Mouse (Mus musculus) bone marrow macrophage, adult 2 months (primary cell): ENCODE results near the gene Khdc1b. TPM values are rescaled to one million over a fixed set of nuclear protein-coding genes. Genes with fewer than 3 reads are reported as not detected.
"Not testable (repeated sequence)": the region's sequence is repeated elsewhere in the genome, so short reads cannot be mapped to it uniquely, and the experiment has no call there.

Experiments used
- H3K27ac ChIP-seq: 2 replicates; pipeline ENCODE4 v1.5.1; 2012; ENCODE audit warnings: low read depth, low read length; ENCODE audit not compliant: insufficient read depth
- H3K4me1 ChIP-seq: 2 replicates; pipeline ENCODE4 v1.6.1; 2012; ENCODE audit warnings: low read length; ENCODE audit not compliant: control insufficient read depth, insufficient read depth
- H3K4me3 ChIP-seq: 2 replicates; pipeline ENCODE4 v1.5.1; 2012; ENCODE audit warnings: mild to moderate bottlenecking, low read length, moderate library complexity; ENCODE audit not compliant: insufficient read depth
- CTCF ChIP-seq: IDR thresholded peaks from 2 replicates; pipeline ENCODE4 v1.5.1; 2012; ENCODE audit warnings: low read depth, mild to moderate bottlenecking, low read length, moderate library complexity
- POLR2A ChIP-seq: IDR thresholded peaks from 2 replicates; pipeline ENCODE4 v1.6.1; 2012; ENCODE audit warnings: mild to moderate bottlenecking, low read depth, low read length, borderline replicate concordance
- polyA plus RNA-seq: library from polyadenylated mRNA; stranded (reverse); fragments of >200 nt; gene quantifications from 2 replicates; pipeline ENCODE4 v1.2.4, GENCODE M21; 2012; ENCODE audit not compliant: missing spikeins, insufficient read depth, insufficient read length

Gene Khdc1b
- not detected in 2 replicates for polyA plus RNA-seq

DNA sequence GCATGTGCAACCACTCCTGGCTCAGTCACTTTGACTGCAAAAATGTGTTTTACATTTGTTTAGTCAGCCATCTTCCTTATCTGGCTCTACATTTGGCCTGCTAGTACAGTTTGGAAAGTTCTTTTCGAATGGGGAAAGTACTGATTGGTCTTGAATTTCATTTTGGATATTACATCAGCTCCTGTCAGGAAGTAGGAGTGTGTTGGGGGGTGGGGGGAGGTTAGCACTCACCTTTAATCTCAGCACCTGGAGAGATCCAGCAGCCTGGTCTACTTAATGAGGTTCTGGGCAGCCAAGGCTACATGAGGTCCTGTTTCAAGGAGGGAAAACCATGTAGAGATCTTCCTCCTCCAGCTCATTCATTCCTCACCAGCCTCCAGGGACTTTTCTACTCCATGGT, at the start of gene Khdc1b:
Khdc1b (plus strand) TSS at position 301 of the 400 bp plus-strand sequence.
- Histone ChIP-seq H3K27ac (no peak within 1 kb of the TSS), H3K4me3 (no peak within 1 kb of the TSS), H3K4me1 (no peaks in the 10 kb centered on the region)
- TF ChIP-seq POLR2A (no peak), CTCF (no peak)

DNA sequence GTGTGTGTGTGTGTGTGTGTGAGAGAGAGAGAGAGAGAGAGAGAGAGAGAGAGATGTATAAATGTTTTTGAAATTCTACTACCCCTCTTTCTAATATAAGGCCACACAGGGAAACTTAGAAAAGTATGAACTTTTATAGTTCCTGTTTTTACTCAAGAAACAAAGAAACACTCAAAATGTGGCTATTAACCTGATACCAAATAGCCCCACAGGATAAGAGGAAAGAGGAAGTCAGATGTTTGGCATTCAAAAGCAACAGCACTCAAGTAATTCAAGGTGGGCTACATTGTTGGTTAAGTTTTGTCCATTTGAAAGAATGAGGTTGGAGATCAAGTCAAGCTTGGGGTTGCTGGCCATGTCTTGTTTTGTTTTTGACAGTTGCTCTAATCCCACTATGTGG, 47.5 kb upstream of the Khdc1b start:
- no peaks in the 10 kb centered on the region for H3K4me1 ChIP-seq
- no peak overlapping the region for H3K27ac ChIP-seq
- no peak overlapping the region for H3K4me3 ChIP-seq
- TF ChIP-seq POLR2A: no peak
- no peak for TF ChIP-seq CTCF

DNA sequence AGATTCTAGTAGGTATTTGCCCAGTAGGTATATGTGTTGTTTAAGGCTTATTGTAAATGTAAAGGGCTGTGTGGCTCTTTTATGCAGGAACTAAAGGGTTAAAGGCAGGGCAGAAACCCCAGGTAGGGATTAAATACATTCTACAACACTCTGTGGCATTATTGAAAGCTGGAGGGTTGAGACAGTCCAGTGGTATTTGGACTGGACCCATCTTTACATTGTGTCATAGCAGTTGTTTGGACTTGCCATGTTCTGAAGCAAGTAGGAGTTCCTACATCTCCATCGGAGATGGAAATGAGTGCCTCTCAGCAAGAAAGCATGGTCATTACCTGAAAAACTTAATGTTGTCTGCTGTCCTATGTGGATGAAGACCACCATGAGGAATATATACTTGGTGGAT, 42.6 kb upstream of the Khdc1b start:
- Histone ChIP-seq H3K27ac (no peak overlapping the region), H3K4me1 (no peaks in the 10 kb centered on the region), H3K4me3 (no peak overlapping the region)
- no peak for TF ChIP-seq CTCF
- TF ChIP-seq POLR2A: no peak

DNA sequence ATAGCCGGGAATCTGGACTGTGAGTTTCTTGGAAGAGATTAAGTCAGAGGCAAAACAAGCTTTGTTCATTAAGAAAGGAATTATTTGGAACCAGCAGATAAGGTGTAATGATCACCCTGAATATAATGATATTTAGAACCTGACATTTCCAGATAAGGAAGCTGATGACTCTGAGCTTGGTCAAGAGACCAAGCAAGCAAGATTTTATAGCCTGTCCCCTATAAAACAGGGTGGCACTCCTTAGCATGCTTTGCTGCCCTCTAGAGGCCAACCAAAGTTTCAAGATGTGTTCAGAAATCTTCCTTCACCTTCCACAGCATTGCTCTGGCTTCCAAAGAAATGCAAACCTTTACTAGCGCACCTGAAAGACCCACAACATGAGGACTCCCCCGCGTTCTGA, 39.1 kb upstream of the Khdc1b start:
- Histone ChIP-seq H3K4me1 (no peaks in the 10 kb centered on the region), H3K4me3 (no peak overlapping the region), H3K27ac (no peak overlapping the region)
- TF ChIP-seq CTCF (no peak; the same call in 1 of the 2 replicates), POLR2A (no peak)

DNA sequence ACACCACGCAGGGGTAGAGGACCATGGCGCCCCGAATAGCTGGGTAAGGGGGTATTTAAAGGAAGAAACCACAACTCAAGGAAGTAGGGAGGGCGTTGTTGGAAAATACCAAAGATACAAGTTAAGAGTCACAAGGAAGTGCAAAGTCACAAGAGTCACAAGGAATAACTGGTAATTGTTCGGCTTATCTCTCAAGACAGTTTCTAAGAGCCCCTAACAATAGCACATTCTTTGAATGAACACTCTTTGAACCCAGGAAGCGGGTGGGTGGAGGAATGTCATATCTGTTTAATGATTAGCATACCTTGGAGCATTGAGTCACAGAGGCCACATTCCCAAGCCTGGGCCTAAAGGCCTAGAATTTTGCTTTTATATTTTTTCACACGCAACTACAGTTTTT, 38.6 kb upstream of the Khdc1b start:
- H3K27ac ChIP-seq, H3K4me1 ChIP-seq, H3K4me3 ChIP-seq: not testable (repeated sequence)

DNA sequence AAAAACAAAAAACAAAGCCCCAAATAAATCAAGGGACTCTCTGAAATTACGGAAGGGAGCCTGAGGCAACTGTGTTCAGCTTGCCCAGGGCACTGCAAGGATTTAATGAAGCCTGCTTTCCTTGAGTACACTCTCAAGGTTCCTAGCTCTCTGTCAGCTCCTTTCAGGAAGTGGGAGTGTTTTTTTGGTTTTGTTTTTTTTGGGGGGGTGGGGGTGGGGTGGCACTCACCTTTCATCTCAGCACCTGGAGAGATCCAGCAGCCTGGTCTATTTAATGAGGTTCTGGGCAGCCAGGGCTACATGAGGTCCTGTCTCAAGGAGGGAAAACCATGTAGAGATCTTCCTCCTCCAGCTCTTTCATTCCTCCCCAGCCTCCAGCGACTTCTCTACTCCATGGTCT, 34.0 kb upstream of the Khdc1b start, which contains the start of gene Khdc1a:
Khdc1a (plus strand) TSS at position 301 of the 400 bp plus-strand sequence.
- H3K4me1 ChIP-seq: no peaks in the 10 kb centered on the region
- no peak for TF ChIP-seq POLR2A
- TF ChIP-seq CTCF: no peak
- no peak within 1 kb of the TSS for H3K27ac ChIP-seq
- no peak within 1 kb of the TSS for H3K4me3 ChIP-seq

DNA sequence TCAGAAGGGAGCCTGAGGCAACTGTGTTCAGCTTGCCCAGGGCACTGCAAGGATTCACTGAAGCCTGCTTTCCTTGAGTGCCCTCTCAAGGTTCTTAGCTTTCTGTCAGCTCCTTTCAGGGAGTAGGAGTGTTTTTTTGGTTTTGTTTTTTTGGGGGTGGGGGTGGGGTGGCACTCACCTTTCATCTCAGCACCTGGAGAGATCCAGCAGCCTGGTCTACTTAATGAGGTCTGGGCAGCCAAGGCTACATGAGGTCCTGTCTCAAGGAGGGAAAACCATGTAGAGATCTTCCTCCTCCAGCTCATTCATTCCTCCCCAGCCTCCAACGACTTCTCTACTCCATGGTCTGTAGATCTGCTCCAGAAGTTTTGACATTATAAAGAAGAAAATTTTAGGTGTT, 15.3 kb upstream of the Khdc1b start, which contains the start of gene Khdc1c:
Khdc1c (plus strand) TSS at position 301 of the 400 bp plus-strand sequence.
- not testable (repeated sequence) for H3K4me3 ChIP-seq, H3K4me1 ChIP-seq, H3K27ac ChIP-seq

DNA sequence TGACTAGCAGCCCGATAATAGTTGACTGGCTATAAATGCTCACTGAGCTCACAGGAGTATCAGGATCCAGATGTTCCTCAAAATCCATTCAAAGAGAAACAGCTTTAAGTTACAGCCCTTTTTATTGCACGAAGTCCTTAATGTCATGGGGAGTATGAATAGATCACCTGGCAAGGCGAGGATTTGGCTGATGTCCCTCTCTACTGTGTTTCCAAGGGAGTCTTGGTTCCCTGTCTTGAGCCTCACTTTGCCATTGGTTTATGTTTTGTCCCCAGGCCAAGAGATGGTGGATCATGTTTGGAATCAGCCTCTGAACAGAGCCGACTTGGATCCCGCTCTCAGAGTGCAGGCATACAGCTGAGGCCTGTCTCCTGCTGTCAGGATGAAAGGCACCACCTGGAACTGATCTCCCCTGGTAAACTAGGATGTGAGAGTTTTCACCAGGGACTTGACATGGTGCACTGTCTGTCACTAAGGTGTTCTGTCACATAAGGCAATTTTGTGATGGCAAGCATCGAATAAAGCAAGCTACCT, 7.8 kb downstream of the Khdc1b start:
- no peaks in the 10 kb centered on the region for H3K4me1 ChIP-seq
- no peak for TF ChIP-seq POLR2A
- no peak for TF ChIP-seq CTCF

DNA sequence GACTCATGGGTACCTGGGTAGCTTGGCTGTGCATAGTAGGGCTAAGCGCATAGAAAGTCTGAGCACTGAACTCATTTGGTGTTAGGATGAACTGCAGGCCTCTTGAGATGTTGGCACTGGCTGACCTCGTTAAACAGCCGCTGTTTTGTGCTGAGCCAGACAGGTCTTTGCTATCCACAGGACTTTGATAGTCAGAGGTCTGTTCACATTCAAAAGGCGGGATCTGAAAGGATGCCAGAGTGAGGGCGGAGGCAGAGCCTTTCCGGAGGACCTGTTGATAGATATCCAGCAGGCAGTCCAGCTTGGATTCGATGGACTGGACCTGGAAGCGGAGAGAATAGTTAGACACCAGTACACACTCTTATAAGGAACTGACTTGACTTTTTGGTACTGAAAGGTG, 19.4 kb downstream of the Khdc1b start:
- TF ChIP-seq CTCF (no peak), POLR2A (no peak)
- Histone ChIP-seq H3K4me3 (no peak overlapping the region), H3K4me1 (no peaks in the 10 kb centered on the region), H3K27ac (no peak overlapping the region)

More for the DNA sequence above, 7.8 kb downstream of the Khdc1b start:
- H3K27ac ChIP-seq: no peak overlapping the region
- no peak overlapping the region for H3K4me3 ChIP-seq

DNA sequence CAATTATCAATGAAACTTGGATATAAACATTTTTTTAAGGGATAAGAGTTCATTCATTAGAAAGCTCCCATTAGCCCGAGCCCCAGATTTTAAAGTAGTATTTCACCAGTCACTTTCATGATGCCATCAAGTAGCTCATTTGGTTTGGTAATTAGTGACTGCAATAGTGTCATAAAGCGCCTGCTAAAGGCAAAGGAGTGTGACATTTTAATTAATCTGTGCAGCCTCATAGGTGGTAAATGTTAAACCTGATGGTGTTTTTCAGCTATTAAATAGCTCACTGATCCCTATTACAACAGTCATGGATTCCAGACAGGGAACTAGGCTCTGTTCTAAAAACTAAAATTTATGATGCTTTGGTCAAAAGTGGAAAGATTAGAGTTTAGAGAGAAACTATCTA, 23.9 kb downstream of the Khdc1b start:
- no peak overlapping the region for H3K27ac ChIP-seq
- TF ChIP-seq CTCF (no peak), POLR2A (no peak)

DNA sequence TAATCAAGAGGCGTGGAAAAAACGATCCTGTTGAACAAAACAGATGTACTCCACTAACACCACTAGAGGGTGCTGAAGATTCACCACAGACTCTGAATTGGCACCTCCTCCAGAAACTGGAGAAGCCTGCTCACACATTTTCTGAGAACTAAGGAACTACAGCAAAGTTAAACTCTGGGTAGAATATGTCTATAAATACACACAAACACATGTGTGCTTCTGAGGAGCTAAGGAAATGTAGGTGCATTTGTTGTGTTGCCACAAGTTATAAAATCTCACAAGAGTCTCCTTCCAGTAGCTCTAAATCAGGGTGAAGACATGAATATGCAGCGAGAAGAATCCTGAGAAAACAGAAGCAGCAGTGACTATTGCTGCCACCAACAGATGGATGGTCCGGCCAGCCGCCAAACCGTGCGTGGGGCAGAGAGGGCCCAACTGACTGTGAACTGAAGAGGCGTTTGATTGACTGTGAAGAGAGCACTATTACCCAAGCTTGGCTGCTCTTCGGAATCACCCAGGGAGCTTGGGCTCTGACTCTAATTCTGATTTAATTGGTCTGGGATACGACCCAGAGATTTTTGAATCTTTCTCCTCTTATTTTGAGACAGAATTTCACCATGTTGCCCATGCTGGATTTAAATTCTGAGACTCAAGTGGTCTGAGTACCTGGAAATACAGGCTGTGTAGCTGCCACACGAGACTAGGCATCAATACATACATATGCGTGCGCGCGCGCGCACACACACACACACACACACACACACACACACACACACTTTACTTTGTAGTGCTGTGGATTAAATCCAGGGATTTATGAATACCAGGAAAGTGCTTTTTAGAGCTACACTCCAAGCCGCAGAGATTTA, 28.2 kb downstream of the Khdc1b start:
- no peak for TF ChIP-seq CTCF
- TF ChIP-seq POLR2A: no peak
- Histone ChIP-seq H3K4me1 (no peaks in the 10 kb centered on the region), H3K4me3 (no peak overlapping the region), H3K27ac (no peak overlapping the region)

More for the DNA sequence above, 23.9 kb downstream of the Khdc1b start:
- no peak overlapping the region for H3K4me3 ChIP-seq
- no peaks in the 10 kb centered on the region for H3K4me1 ChIP-seq
